Mouse (Mus musculus) liver, postnatal 0 days (tissue): Measurements from ENCODE around the gene Ier5l. TPM values are rescaled to one million over a fixed set of nuclear protein-coding genes. Genes with fewer than 3 reads are reported as not detected.

Experiments used
- ATAC-seq: fragments of 200-750 bp; cut with Nextera tagmentation; 2 replicates; pipeline ENCODE4 v1.8.0; 2017; ENCODE audit warnings: mild to moderate bottlenecking, moderate library complexity
- DNase-seq: peaks from one replicate; pipeline ENCODE4 v3.0.0-alpha.2; 2016
- H3K27ac ChIP-seq: fragments of 300-500 bp; sonication (generic); 2 replicates; pipeline ENCODE4 v1.5.1; 2014; ENCODE audit warnings: antibody characterized with exemption, moderate library complexity, mild to moderate bottlenecking, low read depth
- H3K27me3 ChIP-seq: fragments of 300-500 bp; sonication (generic); 2 replicates; pipeline ENCODE4 v1.6.1; 2014; ENCODE audit warnings: low read length, control low read depth, mixed read lengths; ENCODE audit not compliant: insufficient read depth
- H3K36me3 ChIP-seq: fragments of 300-500 bp; sonication (generic); replicated peaks from 2 replicates; pipeline ENCODE4 v1.6.1; 2014; ENCODE audit warnings: mild to moderate bottlenecking, control low read depth, low read length, moderate library complexity, mixed read lengths; ENCODE audit not compliant: insufficient read depth
- H3K4me1 ChIP-seq: fragments of 300-500 bp; sonication (generic); 2 replicates; pipeline ENCODE4 v1.6.1; 2014; ENCODE audit warnings: antibody characterized with exemption, mild to moderate bottlenecking, control low read depth; ENCODE audit not compliant: insufficient read depth
- H3K4me2 ChIP-seq: fragments of 300-500 bp; sonication (generic); 2 replicates; pipeline ENCODE4 v1.6.1; 2014; ENCODE audit warnings: low read depth, mild to moderate bottlenecking, low read length, moderate library complexity, mixed read lengths
- H3K4me3 ChIP-seq: fragments of 300-500 bp; sonication (generic); 2 replicates; pipeline ENCODE4 v1.5.1; 2014; ENCODE audit warnings: low read depth, low read length
- H3K9ac ChIP-seq: fragments of 300-500 bp; sonication (generic); replicated peaks from 2 replicates; pipeline ENCODE4 v1.6.1; 2014; ENCODE audit warnings: mild to moderate bottlenecking, moderate library complexity
- H3K9me3 ChIP-seq: fragments of 300-500 bp; sonication (generic); 2 replicates; pipeline ENCODE4 v1.6.1; 2016; ENCODE audit warnings: mild to moderate bottlenecking, control low read depth, low read length, mixed read lengths
- CTCF ChIP-seq: sonication (generic); IDR thresholded peaks from 2 replicates; pipeline ENCODE4 v1.5.1; 2016; ENCODE audit warnings: antibody characterized with exemption, low read depth
- EP300 ChIP-seq: IDR thresholded peaks from 2 replicates; pipeline ENCODE4 v1.6.1; 2016; ENCODE audit warnings: antibody characterized with exemption, low read depth, mild to moderate bottlenecking
- WGBS: fragments of 180-500 bp; shearing (Covaris S2); extraction: QIAGEN DNeasy Blood & Tissue Kit; methylation state at CpG from one replicate; pipeline ENCODE4 v1.1.7; 2014; ENCODE audit not compliant: insufficient replicate concordance; 5-methylcytosine and 5-hydroxymethylcytosine counted together
- polyA plus RNA-seq: library from polyadenylated mRNA; unstranded; fragments of >200 nt; fragmentation: Nextera tagmentation; extraction: Ambion mirVana; gene quantifications from 2 replicates; pipeline ENCODE4 v1.2.1, GENCODE M21; 2015

The Ier5l gene
- polyA plus RNA-seq, 1 experiment from 2014 or later: 0.31 TPM

DNA sequence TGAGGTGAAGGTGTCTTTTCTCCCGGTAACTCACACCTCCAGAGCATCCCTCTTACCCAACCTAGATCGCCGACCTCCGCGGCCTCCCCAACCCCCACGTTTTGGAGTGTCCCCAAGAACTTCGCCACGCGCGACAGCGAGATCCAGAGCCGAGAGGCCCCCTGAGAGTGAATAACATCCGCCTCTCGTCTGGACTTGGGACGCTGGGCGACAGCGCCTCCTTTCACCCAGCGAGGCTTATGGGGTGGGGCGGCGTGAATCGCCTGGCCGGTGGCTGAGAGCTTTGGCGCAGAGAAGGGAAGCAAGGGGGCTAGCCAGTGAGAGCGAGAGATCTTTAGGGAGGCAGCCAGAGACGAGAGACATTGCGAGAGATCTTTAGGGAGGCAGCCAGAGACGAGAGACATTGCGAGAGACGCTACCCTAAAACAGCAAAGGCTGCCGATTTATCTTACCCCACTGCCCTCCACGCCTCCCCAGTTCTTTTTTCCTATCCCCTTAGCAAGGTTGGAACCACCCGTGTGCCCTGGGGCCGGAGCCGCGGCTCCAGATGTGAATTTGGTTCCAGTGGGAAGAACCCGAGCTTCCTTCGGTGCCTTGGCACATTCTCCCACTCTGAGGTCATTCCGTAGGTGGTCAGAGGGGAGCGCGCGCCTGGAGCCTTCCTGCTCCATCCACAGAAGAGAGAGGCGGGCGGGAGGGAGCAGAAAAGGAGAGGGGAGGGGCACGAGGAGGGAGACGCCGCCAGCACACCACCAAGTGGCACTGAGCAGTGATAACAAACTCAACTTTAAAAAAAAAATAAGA lies 3.7 kb downstream of the Ier5l start:
- H3K9me3 ChIP-seq: no peaks in the 10 kb centered on the region
- H3K36me3 ChIP-seq: no peaks in the 10 kb centered on the region
- no peak for DNase-seq
- H3K27me3 ChIP-seq: peaks cover 63% of the 10 kb centered on the region
- peak overlapping the region; percentile 49 for H3K27ac ChIP-seq
- H3K4me1 ChIP-seq: peaks cover 24% of the 10 kb centered on the region
- TF ChIP-seq EP300 (no peak), CTCF (no peak)
- ATAC-seq: no peak
- 1% methylated on average over 46 of the region's 46 CpGs for WGBS
- H3K9ac ChIP-seq: peak overlapping the region; percentile 57
- H3K4me3 ChIP-seq: peak overlapping the region; percentile 34
- peak overlapping the region; percentile 67 for H3K4me2 ChIP-seq

DNA sequence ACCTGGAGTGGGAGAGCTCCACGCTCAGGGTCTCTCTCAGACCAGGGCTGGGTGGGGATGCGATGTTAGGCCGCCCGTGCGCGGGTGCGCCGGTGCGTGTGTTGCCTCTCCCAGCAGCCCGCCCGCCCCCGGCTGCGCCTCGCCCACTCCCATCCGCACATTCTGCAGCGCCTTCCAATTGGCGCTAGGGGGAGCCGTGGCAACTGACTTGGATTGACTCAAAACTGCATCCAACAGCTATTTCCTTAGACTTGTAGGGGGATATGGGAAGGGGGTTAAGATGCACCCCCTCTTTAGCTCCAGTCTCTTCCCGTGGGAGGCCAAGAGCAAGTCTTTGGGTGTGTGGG lies 4.2 kb downstream of the Ier5l start:
- Histone ChIP-seq H3K27me3 (peaks cover 58% of the 10 kb centered on the region), H3K27ac (peak overlapping the region; percentile 49; the same call in 1 of the 2 replicates), H3K9ac (no peak overlapping the region), H3K36me3 (no peaks in the 10 kb centered on the region), H3K4me1 (peaks cover 24% of the 10 kb centered on the region), H3K4me3 (peak overlapping the region; percentile 34), H3K9me3 (no peaks in the 10 kb centered on the region), H3K4me2 (peak overlapping the region; percentile 67)
- ATAC-seq (no peak), DNase-seq (peak; percentile 72)
- TF ChIP-seq CTCF (peak; percentile 80), EP300 (no peak)
- 0% methylated on average over 18 of the region's 19 CpGs for WGBS

DNA sequence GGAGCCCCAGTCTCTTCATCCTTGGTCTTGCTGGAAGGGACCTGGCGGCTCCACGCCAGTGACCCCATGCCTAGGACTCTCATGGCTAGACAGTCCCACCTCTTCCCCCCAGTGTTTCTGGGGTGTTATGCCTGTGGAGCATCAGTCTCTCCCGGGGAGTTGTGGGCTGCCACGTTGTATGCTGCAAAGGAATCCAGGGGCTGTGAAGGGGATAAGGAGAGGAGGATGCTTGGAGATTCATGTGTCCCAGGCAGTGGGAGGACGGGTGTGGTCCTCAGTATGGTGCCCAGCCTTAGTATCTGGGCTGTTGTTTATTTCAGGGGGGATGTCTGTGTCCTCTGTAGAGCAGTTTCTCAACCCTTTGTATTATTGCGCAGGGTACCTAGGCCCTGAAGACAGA lies 5.0 kb downstream of the Ier5l start:
- Histone ChIP-seq H3K4me2 (no peak overlapping the region), H3K4me3 (no peak overlapping the region), H3K27ac (no peak overlapping the region), H3K9me3 (no peaks in the 10 kb centered on the region), H3K27me3 (peaks cover 50% of the 10 kb centered on the region), H3K4me1 (peaks cover 24% of the 10 kb centered on the region), H3K36me3 (no peaks in the 10 kb centered on the region), H3K9ac (no peak overlapping the region)
- TF ChIP-seq CTCF (no peak), EP300 (no peak)
- 65% methylated on average over 6 of the region's 6 CpGs for WGBS
- no peak for DNase-seq
- no peak for ATAC-seq

DNA sequence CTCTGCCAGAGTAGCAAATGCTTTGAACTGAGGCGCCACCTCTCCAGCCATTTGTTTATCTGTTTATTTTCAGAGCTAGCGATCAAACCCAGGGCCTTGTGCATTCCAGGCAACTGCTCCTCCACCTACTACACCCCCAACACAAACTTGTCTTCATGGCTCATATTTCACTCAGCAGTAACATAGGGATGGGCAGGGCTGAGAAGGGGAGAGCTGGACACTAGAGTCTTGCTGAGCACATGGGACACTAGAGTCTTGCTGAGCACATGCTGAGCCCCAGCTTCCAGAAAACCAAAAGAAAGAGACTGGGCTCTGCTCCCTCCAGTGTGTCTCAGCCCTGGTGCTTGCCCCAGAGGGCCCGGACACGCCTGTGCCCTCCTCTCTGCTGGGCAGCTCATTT lies 7.2 kb downstream of the Ier5l start:
- Histone ChIP-seq H3K36me3 (no peaks in the 10 kb centered on the region), H3K4me1 (peaks cover 24% of the 10 kb centered on the region), H3K9ac (no peak overlapping the region), H3K4me2 (no peak overlapping the region), H3K27me3 (peaks cover 36% of the 10 kb centered on the region), H3K9me3 (no peaks in the 10 kb centered on the region), H3K4me3 (no peak overlapping the region), H3K27ac (no peak overlapping the region)
- DNase-seq: no peak
- TF ChIP-seq CTCF: no peak
- TF ChIP-seq EP300: no peak
- ATAC-seq: no peak
- 69% methylated on average over 4 of the region's 4 CpGs for WGBS

DNA sequence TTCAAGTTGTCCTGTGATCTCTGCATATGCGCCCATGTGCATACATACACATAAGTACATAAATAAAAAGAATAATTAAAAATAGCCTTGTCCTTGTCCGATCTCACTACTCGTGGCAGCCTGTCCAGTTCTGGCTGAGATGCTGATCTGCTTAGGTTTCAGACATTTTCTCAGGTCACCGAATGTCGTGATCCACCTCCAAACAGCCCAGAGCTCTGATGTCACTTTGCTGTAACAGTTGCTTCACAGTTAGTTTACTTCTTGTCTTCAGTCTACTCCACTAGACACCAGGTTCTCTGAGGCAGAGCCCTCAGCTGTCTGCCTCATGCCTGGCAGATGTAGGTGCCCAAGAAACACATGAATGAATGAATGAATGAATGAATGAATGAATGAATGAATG lies 9.6 kb downstream of the Ier5l start:
- whole genome bisulfite sequencing: 44% methylated on average over 5 of the region's 5 CpGs
- Histone ChIP-seq H3K27ac (peak overlapping the region; percentile 80), H3K4me1 (peaks cover 14% of the 10 kb centered on the region), H3K9ac (peak overlapping the region; percentile 44; the same call in 1 of the 2 replicates), H3K4me3 (peak overlapping the region; percentile 30), H3K36me3 (no peaks in the 10 kb centered on the region), H3K4me2 (peak overlapping the region; percentile 67), H3K27me3 (peaks cover 14% of the 10 kb centered on the region; the same call in 1 of the 2 replicates), H3K9me3 (no peaks in the 10 kb centered on the region)
- TF ChIP-seq CTCF: no peak
- no peak for TF ChIP-seq EP300
- ATAC-seq: peak; percentile 46
- no peak for DNase-seq

DNA sequence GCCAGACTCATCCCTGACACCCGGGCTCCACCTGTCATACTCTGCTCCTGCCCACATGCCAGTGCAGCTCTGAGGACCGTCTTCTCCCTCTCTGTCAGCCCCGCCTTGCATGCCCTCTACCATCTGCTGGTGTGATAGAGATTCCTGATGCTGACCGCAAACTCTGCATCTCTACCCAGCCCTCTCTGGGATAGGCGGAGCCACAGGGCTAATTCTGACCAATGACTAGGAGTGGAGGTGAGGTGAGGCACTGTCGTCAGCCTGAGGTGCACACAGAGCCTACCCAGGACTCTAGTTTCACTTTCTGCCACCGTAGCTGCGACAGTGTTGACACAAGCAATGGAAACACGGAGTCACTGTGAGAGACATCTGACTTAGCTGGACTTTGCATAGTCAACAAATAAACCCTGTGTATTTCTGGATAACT lies 10.1 kb downstream of the Ier5l start:
- peak overlapping the region; percentile 30 for H3K4me3 ChIP-seq
- peak; percentile 98 for ATAC-seq
- peak overlapping the region; percentile 67 for H3K4me2 ChIP-seq
- peaks cover 10% of the 10 kb centered on the region; the same call in 1 of the 2 replicates for H3K27me3 ChIP-seq
- DNase-seq: peak; percentile 83
- peak overlapping the region; percentile 44; the same call in 1 of the 2 replicates for H3K9ac ChIP-seq
- 0% methylated on average over 9 of the region's 9 CpGs for WGBS
- H3K36me3 ChIP-seq: 0 out of 2 replicates have a peak, but pooled peaks cover 2% of the 10 kb centered on the region
- TF ChIP-seq EP300 (no peak), CTCF (no peak)
- peaks cover 14% of the 10 kb centered on the region for H3K4me1 ChIP-seq
- H3K9me3 ChIP-seq: no peaks in the 10 kb centered on the region
- peak overlapping the region; percentile 80 for H3K27ac ChIP-seq
